Mouse (Mus musculus) G1E (cell line): ENCODE results near the gene Ccnc.

Experiments
- CTCF ChIP-seq: IDR thresholded peaks from 2 replicates; pipeline ENCODE4 v1.5.1; 2012; ENCODE audit warnings: low read depth, low read length, inconsistent platforms, mixed read lengths
- GATA1 ChIP-seq: IDR thresholded peaks from 2 replicates; pipeline ENCODE4 v1.6.1; 2012; ENCODE audit warnings: borderline replicate concordance, low read length, inconsistent platforms, mixed read lengths

- TF ChIP-seq CTCF = no peak
- no peak for TF ChIP-seq GATA1
Observed at GRCm38 (mm10) chr4:21726912-21727614, 438 bp upstream of the Ccnc start.
